Mouse (Mus musculus) liver, embryonic 16.5 days (tissue): ENCODE results near the gene Eif1ad. TPM values are rescaled to one million over a fixed set of nuclear protein-coding genes. Genes with fewer than 3 reads are reported as not detected.
A peak's percentile ranks its signal among the peaks of the same experiment; 100 is the strongest.
"Not testable (repeated sequence)": the region's sequence is repeated elsewhere in the genome, so short reads cannot be mapped to it uniquely, and the experiment has no call there.

Source experiments
- ATAC-seq: fragments of 200-750 bp; cut with Nextera tagmentation; 2 replicates; pipeline ENCODE4 v1.8.0; 2017; ENCODE audit warnings: low read depth, mild to moderate bottlenecking, moderate number of reproducible peaks, moderate library complexity
- H3K27ac ChIP-seq: fragments of 300-500 bp; sonication (generic); 2 replicates; pipeline ENCODE4 v1.5.1; 2014; ENCODE audit warnings: mild to moderate bottlenecking, low read length
- H3K27me3 ChIP-seq: fragments of 300-500 bp; sonication (generic); 2 replicates; pipeline ENCODE4 v1.6.1; 2014; ENCODE audit warnings: low read depth, low read length, mixed read lengths; ENCODE audit not compliant: control insufficient read depth, insufficient read depth
- H3K36me3 ChIP-seq: fragments of 300-500 bp; sonication (generic); 2 replicates; pipeline ENCODE4 v1.6.1; 2014; ENCODE audit warnings: mild to moderate bottlenecking; ENCODE audit not compliant: control insufficient read depth, insufficient read depth
- H3K4me1 ChIP-seq: fragments of 300-500 bp; sonication (generic); 2 replicates; pipeline ENCODE4 v1.6.1; 2014; ENCODE audit warnings: low read depth, low read length, mixed read lengths; ENCODE audit not compliant: control insufficient read depth
- H3K4me2 ChIP-seq: fragments of 300-500 bp; sonication (generic); 2 replicates; pipeline ENCODE4 v1.6.1; 2014; ENCODE audit warnings: low read depth, low read length, mixed read lengths
- H3K4me3 ChIP-seq: fragments of 300-500 bp; sonication (generic); 2 replicates; pipeline ENCODE4 v1.5.1; 2014; ENCODE audit warnings: low read depth, mild to moderate bottlenecking, low read length
- H3K9ac ChIP-seq: fragments of 300-500 bp; sonication (generic); 2 replicates; pipeline ENCODE4 v1.6.1; 2014; ENCODE audit warnings: low read depth, low read length
- H3K9me3 ChIP-seq: fragments of 300-500 bp; sonication (generic); replicated peaks from 2 replicates; pipeline ENCODE4 v1.6.1; 2016; ENCODE audit warnings: low read length; ENCODE audit not compliant: control insufficient read depth
- WGBS: fragments of 180-500 bp; shearing (Covaris S2); extraction: QIAGEN DNeasy Blood & Tissue Kit; methylation state at CpG from one replicate; pipeline ENCODE4 v1.1.7; 2014; ENCODE audit not compliant: insufficient replicate concordance; 5-methylcytosine and 5-hydroxymethylcytosine counted together
- polyA plus RNA-seq: library from polyadenylated mRNA; unstranded; fragments of >200 nt; fragmentation: Nextera tagmentation; extraction: Ambion mirVana; gene quantifications from 2 replicates; pipeline ENCODE4 v1.2.1, GENCODE M21; 2015

Gene Eif1ad
- polyA plus RNA-seq, 1 experiment from 2014 or later, result 22.4 TPM

DNA sequence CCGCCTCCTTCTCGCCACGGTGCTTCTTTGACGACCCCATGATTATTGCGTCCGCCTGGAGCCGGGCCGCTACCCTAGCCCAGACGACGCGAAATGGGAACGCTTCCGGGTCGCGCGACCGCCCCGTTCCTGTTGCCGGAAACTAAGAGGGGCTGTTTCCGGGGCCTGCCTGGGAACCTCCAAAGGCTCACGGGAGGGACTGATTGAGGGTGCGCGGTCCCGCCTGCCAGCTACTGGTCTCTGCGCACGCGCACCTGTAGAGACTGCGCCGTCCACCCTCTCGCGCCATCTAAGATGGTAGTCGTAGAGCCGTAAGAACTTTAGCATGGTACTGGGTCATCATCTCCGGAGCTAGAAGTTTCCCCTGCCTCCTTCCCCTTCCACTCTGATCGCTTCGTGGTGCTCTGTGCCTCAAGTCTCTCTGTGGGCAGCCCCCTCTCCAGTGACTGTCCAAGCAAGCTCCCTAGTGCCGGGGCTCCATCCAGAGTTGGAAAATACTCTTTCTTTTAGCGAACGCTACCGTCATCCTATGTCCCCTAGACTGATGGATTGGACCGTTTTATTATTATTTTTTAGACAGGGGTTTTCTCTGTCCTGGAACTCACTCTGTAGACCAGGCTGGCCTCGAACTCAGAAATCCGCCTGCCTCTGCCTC, 22.2 kb downstream of the Eif1ad start, which contains the start of gene Sart1:
Sart1 (minus strand) TSS at position 116 of the 655 bp plus-strand sequence.
- H3K4me2 ChIP-seq, result peak within 1 kb of the TSS; percentile 97
- H3K4me1 ChIP-seq, result peaks cover 31% of the 10 kb centered on the region
- no peaks in the 10 kb centered on the region for H3K27me3 ChIP-seq
- no peaks in the 10 kb centered on the region for H3K9me3 ChIP-seq
- H3K27ac ChIP-seq, result peak within 1 kb of the TSS; percentile 91
- peaks cover 15% of the 10 kb centered on the region for H3K36me3 ChIP-seq
- peak; percentile 96 for ATAC-seq
- peak within 1 kb of the TSS; percentile 93 for H3K9ac ChIP-seq
- under 1% methylated on average over 43 of the region's 43 CpGs for WGBS
- H3K4me3 ChIP-seq, result peak within 1 kb of the TSS; percentile 99

- peak; percentile 49; the same call in 1 of the 2 replicates for ATAC-seq
- peak overlapping the region; percentile 99 for H3K4me3 ChIP-seq
- H3K36me3 ChIP-seq, result peaks cover 5% of the 10 kb centered on the region
- peak overlapping the region; percentile 97 for H3K4me2 ChIP-seq
- H3K4me1 ChIP-seq, result peaks cover 31% of the 10 kb centered on the region
- H3K9ac ChIP-seq, result peak overlapping the region; percentile 93
- H3K27ac ChIP-seq, result peak overlapping the region; percentile 91
- H3K9me3 ChIP-seq, result no peaks in the 10 kb centered on the region
- H3K27me3 ChIP-seq, result no peaks in the 10 kb centered on the region
- 2% methylated on average over 12 of the region's 12 CpGs for WGBS
These were observed 23.1 kb downstream of the Eif1ad start for GRCm38 (mm10) chr19:5389647-5390046.

GRCm38 (mm10) chr19:5390416-5390815, 23.9 kb downstream of the Eif1ad start:
- Histone ChIP-seq H3K36me3 (peaks cover under 1% of the 10 kb centered on the region), H3K4me3 (peak overlapping the region; percentile 99), H3K27me3 (no peaks in the 10 kb centered on the region), H3K4me1 (peaks cover 31% of the 10 kb centered on the region), H3K9ac (peak overlapping the region; percentile 93), H3K27ac (peak overlapping the region; percentile 91), H3K4me2 (peak overlapping the region; percentile 97), H3K9me3 (no peaks in the 10 kb centered on the region)
- 60% methylated on average over 8 of the region's 8 CpGs for WGBS
- ATAC-seq, result no peak

DNA sequence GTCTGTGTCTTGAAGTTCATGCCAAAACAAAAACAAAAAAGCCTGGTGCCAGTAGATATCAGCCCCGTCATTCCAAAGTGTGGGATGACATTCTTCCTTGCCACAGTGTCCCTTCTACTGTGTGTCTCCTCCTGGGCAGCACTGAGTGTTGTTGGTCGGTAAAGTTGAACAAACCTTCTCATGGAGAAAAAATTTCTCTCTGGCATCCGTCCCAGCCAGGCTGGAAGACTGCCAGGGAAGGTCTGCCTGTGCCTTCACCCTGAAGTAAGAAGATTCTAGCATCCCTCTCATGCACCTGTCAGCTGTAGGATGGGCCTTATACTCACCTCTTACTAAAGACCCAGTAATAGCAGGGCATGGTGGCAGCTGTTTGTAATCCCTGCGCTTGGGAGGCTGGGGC, 26.4 kb downstream of the Eif1ad start:
- no peak for ATAC-seq
- Histone ChIP-seq H3K4me3 (no peak overlapping the region), H3K27me3 (no peaks in the 10 kb centered on the region), H3K4me1 (peaks cover 15% of the 10 kb centered on the region), H3K9ac (no peak overlapping the region), H3K4me2 (no peak overlapping the region), H3K36me3 (no peaks in the 10 kb centered on the region), H3K9me3 (no peaks in the 10 kb centered on the region), H3K27ac (no peak overlapping the region)
- WGBS, result 57% methylated on average over 4 of the region's 4 CpGs

- Histone ChIP-seq H3K4me3 (no peak overlapping the region), H3K4me1 (peaks cover 14% of the 10 kb centered on the region), H3K9ac (no peak overlapping the region), H3K4me2 (no peak overlapping the region), H3K27me3 (no peaks in the 10 kb centered on the region), H3K36me3 (no peaks in the 10 kb centered on the region), H3K9me3 (no peaks in the 10 kb centered on the region), H3K27ac (no peak overlapping the region)
- 65% methylated on average over 10 of the region's 10 CpGs for WGBS
- ATAC-seq, result no peak
These were observed 27.6 kb downstream of the Eif1ad start for GRCm38 (mm10) chr19:5394168-5394567.

- Histone ChIP-seq H3K27ac (no peak overlapping the region), H3K4me1 (peaks cover 2% of the 10 kb centered on the region; the same call in 1 of the 2 replicates), H3K9ac (no peak overlapping the region), H3K27me3 (no peaks in the 10 kb centered on the region), H3K4me3 (no peak overlapping the region), H3K4me2 (no peak overlapping the region), H3K36me3 (no peaks in the 10 kb centered on the region), H3K9me3 (no peaks in the 10 kb centered on the region)
- no peak for ATAC-seq
- whole genome bisulfite sequencing, result 66% methylated on average over 4 of the region's 4 CpGs
These were observed 28.8 kb downstream of the Eif1ad start for GRCm38 (mm10) chr19:5395371-5395770.

- not testable (repeated sequence) for H3K9me3 ChIP-seq, H3K27me3 ChIP-seq, H3K27ac ChIP-seq, H3K36me3 ChIP-seq, ATAC-seq, H3K4me2 ChIP-seq, H3K4me3 ChIP-seq, H3K9ac ChIP-seq, H3K4me1 ChIP-seq
- WGBS, result 50% methylated on average over 4 of the region's 4 CpGs
These were observed 34.5 kb downstream of the Eif1ad start for GRCm38 (mm10) chr19:5401073-5401472.

DNA sequence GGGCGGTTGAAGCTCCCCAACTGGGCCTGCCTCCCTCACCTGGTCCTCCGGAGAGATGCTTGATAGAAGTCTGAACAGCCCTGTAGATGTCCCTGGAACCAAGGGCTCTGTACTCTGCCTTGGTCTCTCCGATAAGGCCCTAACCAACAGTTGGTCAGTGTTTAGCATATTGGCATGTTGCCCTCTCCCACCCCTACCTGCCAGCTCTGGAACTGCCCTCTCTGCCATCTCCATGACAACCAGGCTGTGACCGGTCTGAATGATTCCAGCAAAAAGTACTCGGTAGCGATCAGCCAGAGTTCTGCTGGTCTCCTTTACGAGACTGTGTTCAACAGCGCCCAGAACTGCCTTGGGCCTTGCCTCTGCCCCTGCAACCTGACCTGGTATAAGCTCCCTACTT, 35.8 kb downstream of the Eif1ad start, which contains the start of gene Tsga10ip:
Tsga10ip (minus strand) TSS at position 234 of the 400 bp plus-strand sequence.
- no peak for ATAC-seq
- 74% methylated on average over 8 of the region's 8 CpGs for WGBS
- Histone ChIP-seq H3K9me3 (no peaks in the 10 kb centered on the region), H3K4me3 (no peak within 1 kb of the TSS), H3K4me2 (no peak within 1 kb of the TSS), H3K27ac (no peak within 1 kb of the TSS), H3K9ac (no peak within 1 kb of the TSS), H3K4me1 (peaks cover 7% of the 10 kb centered on the region), H3K36me3 (no peaks in the 10 kb centered on the region), H3K27me3 (no peaks in the 10 kb centered on the region)

- no peaks in the 10 kb centered on the region for H3K9me3 ChIP-seq
- peak overlapping the region; percentile 68 for H3K9ac ChIP-seq
- no peaks in the 10 kb centered on the region for H3K36me3 ChIP-seq
- no peaks in the 10 kb centered on the region for H3K27me3 ChIP-seq
- H3K4me1 ChIP-seq, result peaks cover 19% of the 10 kb centered on the region
- WGBS, result 14% methylated on average over 7 of the region's 7 CpGs
- no peak for ATAC-seq
- H3K4me2 ChIP-seq, result peak overlapping the region; percentile 75
- peak overlapping the region; percentile 84 for H3K27ac ChIP-seq
- H3K4me3 ChIP-seq, result peak overlapping the region; percentile 65
These were observed 39.4 kb downstream of the Eif1ad start for GRCm38 (mm10) chr19:5405924-5406323.
